Mouse (Mus musculus) limb, embryonic 14.5 days (tissue): Measurements from ENCODE around the gene 2310061N02Rik. TPM values are rescaled to one million over a fixed set of nuclear protein-coding genes. Genes with fewer than 3 reads are reported as not detected.

ENCODE experiments used
- ATAC-seq: fragments of 200-750 bp; cut with Nextera tagmentation; 2 replicates; pipeline ENCODE4 v1.8.0; 2017; ENCODE audit warnings: low read depth, moderate number of reproducible peaks, moderate TSS enrichment; ENCODE audit not compliant: low FRiP score
- DNase-seq: peaks from one replicate; pipeline ENCODE4 v3.0.0-alpha.2; 2015; ENCODE audit warnings: low spot score
- H3K27ac ChIP-seq: fragments of 300-500 bp; sonication (generic); replicated peaks from 2 replicates; pipeline ENCODE4 v1.5.1; 2014; ENCODE audit warnings: low read depth, mild to moderate bottlenecking, low read length, moderate library complexity, mixed read lengths
- H3K27me3 ChIP-seq: fragments of 300-500 bp; sonication (generic); 2 replicates; pipeline ENCODE4 v1.6.1; 2014; ENCODE audit warnings: low read length, mixed read lengths; ENCODE audit not compliant: control insufficient read depth, insufficient read depth
- H3K36me3 ChIP-seq: fragments of 300-500 bp; sonication (generic); 2 replicates; pipeline ENCODE4 v1.6.1; 2014; ENCODE audit warnings: mild to moderate bottlenecking, low read length, moderate library complexity, mixed read lengths; ENCODE audit not compliant: control insufficient read depth, insufficient read depth
- H3K4me1 ChIP-seq: fragments of 300-500 bp; sonication (generic); 2 replicates; pipeline ENCODE4 v1.6.1; 2014; ENCODE audit warnings: antibody characterized with exemption, low read length, mixed read lengths; ENCODE audit not compliant: control insufficient read depth, insufficient read depth
- H3K4me2 ChIP-seq: fragments of 300-500 bp; sonication (generic); replicated peaks from 2 replicates; pipeline ENCODE4 v1.6.1; 2014; ENCODE audit warnings: low read depth, mild to moderate bottlenecking, low read length, moderate library complexity; ENCODE audit not compliant: severe bottlenecking
- H3K4me3 ChIP-seq: fragments of 300-500 bp; sonication (generic); replicated peaks from 2 replicates; pipeline ENCODE4 v1.5.1; 2014; ENCODE audit warnings: low read length
- H3K9ac ChIP-seq: fragments of 300-500 bp; sonication (generic); 2 replicates; pipeline ENCODE4 v1.6.1; 2014; ENCODE audit warnings: mild to moderate bottlenecking, low read depth, low read length, moderate library complexity; ENCODE audit not compliant: severe bottlenecking
- H3K9me3 ChIP-seq: fragments of 300-500 bp; sonication (generic); 2 replicates; pipeline ENCODE4 v1.6.1; 2016; ENCODE audit warnings: low read length; ENCODE audit not compliant: control insufficient read depth
- POLR2A ChIP-seq: fragments of 200-500 bp; IDR thresholded peaks from 2 replicates; pipeline ENCODE4 v1.8.0; 2012; ENCODE audit warnings: inconsistent platforms, mild to moderate bottlenecking, moderate library complexity, borderline replicate concordance; ENCODE audit not compliant: insufficient read depth, insufficient read length; ENCODE audit errors: extremely low read depth
- WGBS: fragments of 180-500 bp; shearing (Covaris S2); extraction: QIAGEN DNeasy Blood & Tissue Kit; methylation state at CpG from one replicate; pipeline ENCODE4 v1.1.7; 2014; 5-methylcytosine and 5-hydroxymethylcytosine counted together
- polyA plus RNA-seq, 2 experiments: library from polyadenylated mRNA; depleted of rRNA in 1 of 2; stranded (reverse) in 1 of 2; unstranded in 1 of 2; fragments of >200 nt; fragmentation: Nextera tagmentation in 1 of 2; extraction: Ambion mirVana in 1 of 2; gene quantifications; 2 replicates each; pipeline versions ENCODE4 v1.2.1 to v1.2.3; 2012 to 2014

Gene 2310061N02Rik
- polyA plus RNA-seq, 2 experiments, result not detected

- WGBS, result 75% methylated on average over 4 of the region's 4 CpGs
- H3K4me2 ChIP-seq, result no peak within 1 kb of the TSS
- no peak for ATAC-seq
- H3K27ac ChIP-seq, result no peak within 1 kb of the TSS
- H3K36me3 ChIP-seq, result no peaks in the 10 kb centered on the region
- no peak within 1 kb of the TSS for H3K9ac ChIP-seq
- no peaks in the 10 kb centered on the region for H3K27me3 ChIP-seq
- no peaks in the 10 kb centered on the region for H3K9me3 ChIP-seq
- TF ChIP-seq POLR2A, result no peak
- H3K4me3 ChIP-seq, result no peak within 1 kb of the TSS
- no peak for DNase-seq
- no peaks in the 10 kb centered on the region for H3K4me1 ChIP-seq
Observed at GRCm38 (mm10) chr16:88728812-88729275, 21.1 kb upstream of the 2310061N02Rik start, which contains the start of gene Krtap13-1. Gene Krtap13-1 (plus strand): TSS chr16:88728862.

GRCm38 (mm10) chr16:88720031-88720430, 12.3 kb upstream of the 2310061N02Rik start:
- Histone ChIP-seq H3K27me3 (no peaks in the 10 kb centered on the region), H3K4me2 (no peak overlapping the region), H3K9ac (no peak overlapping the region), H3K27ac (no peak overlapping the region), H3K4me1 (no peaks in the 10 kb centered on the region), H3K36me3 (no peaks in the 10 kb centered on the region), H3K9me3 (no peaks in the 10 kb centered on the region), H3K4me3 (no peak overlapping the region)
- TF ChIP-seq POLR2A, result no peak
- 47% methylated on average over 1 of the region's 1 CpGs for WGBS
- ATAC-seq (no peak), DNase-seq (no peak)

- Histone ChIP-seq H3K9me3 (no peaks in the 10 kb centered on the region), H3K36me3 (no peaks in the 10 kb centered on the region), H3K27ac (no peak overlapping the region), H3K4me2 (no peak overlapping the region), H3K4me3 (no peak overlapping the region), H3K27me3 (no peaks in the 10 kb centered on the region), H3K9ac (no peak overlapping the region), H3K4me1 (no peaks in the 10 kb centered on the region)
- DNase-seq (no peak), ATAC-seq (no peak)
- TF ChIP-seq POLR2A, result no peak
Observed at GRCm38 (mm10) chr16:88716549-88716948, 8.8 kb upstream of the 2310061N02Rik start.

- H3K27me3 ChIP-seq, result no peaks in the 10 kb centered on the region
- no peak for TF ChIP-seq POLR2A
- H3K9ac ChIP-seq, result no peak overlapping the region
- 82% methylated on average over 6 of the region's 6 CpGs for WGBS
- no peak for DNase-seq
- no peak overlapping the region for H3K27ac ChIP-seq
- H3K4me2 ChIP-seq, result no peak overlapping the region
- ATAC-seq, result no peak
- H3K4me1 ChIP-seq, result no peaks in the 10 kb centered on the region
- H3K4me3 ChIP-seq, result no peak overlapping the region
- H3K9me3 ChIP-seq, result no peaks in the 10 kb centered on the region
- no peaks in the 10 kb centered on the region for H3K36me3 ChIP-seq
Observed at GRCm38 (mm10) chr16:88711245-88711644, 3.5 kb upstream of the 2310061N02Rik start.

- 83% methylated on average over 4 of the region's 4 CpGs for WGBS
- no peak overlapping the region for H3K27ac ChIP-seq
- H3K9ac ChIP-seq, result no peak overlapping the region
- no peaks in the 10 kb centered on the region for H3K4me1 ChIP-seq
- no peak overlapping the region for H3K4me2 ChIP-seq
- ATAC-seq, result no peak
- H3K27me3 ChIP-seq, result no peaks in the 10 kb centered on the region
- no peaks in the 10 kb centered on the region for H3K36me3 ChIP-seq
- H3K4me3 ChIP-seq, result no peak overlapping the region
- DNase-seq, result no peak
- TF ChIP-seq POLR2A, result no peak
- H3K9me3 ChIP-seq, result no peaks in the 10 kb centered on the region
Observed at GRCm38 (mm10) chr16:88710757-88711156, 3.0 kb upstream of the 2310061N02Rik start.
